Mouse (Mus musculus): ENCODE results near the gene 9530053A07Rik. TPM values are rescaled to one million over a fixed set of nuclear protein-coding genes. Genes with fewer than 3 reads are reported as not detected.
"Not testable (repeated sequence)": the region's sequence is repeated elsewhere in the genome, so short reads cannot be mapped to it uniquely, and the experiment has no call there.

9530053A07Rik gene
- polyA plus RNA-seq, 1 experiment = 0.02 TPM

DNA sequence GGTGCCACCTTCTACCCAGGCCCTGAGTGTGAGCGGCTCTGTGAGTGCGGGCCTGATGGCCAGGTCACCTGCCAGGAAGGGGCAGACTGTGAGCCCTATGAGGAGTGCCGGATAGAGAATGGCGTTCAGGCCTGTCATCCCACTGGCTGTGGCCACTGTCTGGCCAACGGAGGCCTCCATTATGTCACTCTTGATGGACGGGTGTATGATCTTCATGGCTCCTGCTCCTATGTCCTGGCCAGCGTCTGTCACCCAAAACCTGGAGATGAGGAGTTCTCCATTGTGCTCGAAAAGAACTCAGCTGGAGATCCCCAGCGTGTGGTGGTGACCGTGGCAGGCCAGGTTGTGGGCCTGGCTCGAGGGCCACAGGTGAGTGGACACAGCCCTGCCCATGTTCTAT is 23.0 kb upstream of the 9530053A07Rik start:
- WGBS = 85% methylated on average over 11 of the region's 11 CpGs
- TF ChIP-seq POLR2A (IDR thresholded peaks at IDR 0.05; ENCODE audit: borderline replicate concordance, insufficient read depth, low read length) = no peak
- no peak for TF ChIP-seq CTCF (IDR thresholded peaks at IDR 0.05; ENCODE audit: borderline replicate concordance, insufficient read depth, low read depth, low read length)
- Histone ChIP-seq H3K27ac (ENCODE audit: insufficient read depth, low read length) (no peak overlapping the region), H3K4me3 (replicated peaks; ENCODE audit: insufficient read depth, low read depth, low read length) (no peak overlapping the region), H3K4me1 (ENCODE audit: control insufficient read depth, insufficient read depth, low read length) (no peaks in the 10 kb centered on the region), H3K27me3 (ENCODE audit: control insufficient read depth, insufficient read depth, low read length) (no peaks in the 10 kb centered on the region)
- DNase-seq = no peak

DNA sequence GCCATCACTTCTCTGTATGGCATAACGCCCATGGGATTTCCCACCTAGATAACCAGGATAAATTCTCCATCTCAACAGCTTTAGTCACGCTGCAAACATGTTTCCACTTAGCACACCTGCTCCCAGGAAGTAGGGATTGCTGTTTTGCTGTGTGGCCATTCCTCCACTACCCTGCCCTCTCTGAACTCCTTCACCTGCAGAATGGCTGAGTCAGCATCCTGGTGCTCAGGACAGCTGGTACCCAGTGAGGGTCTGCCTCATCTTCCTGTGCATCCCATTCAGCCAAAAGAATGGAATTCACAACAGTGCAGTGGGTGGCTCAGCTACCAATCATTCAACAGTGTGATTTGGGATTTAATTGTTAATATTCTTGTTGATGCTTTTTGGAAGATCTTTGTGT is 14.6 kb upstream of the 9530053A07Rik start:
- no peak overlapping the region for H3K4me3 ChIP-seq (replicated peaks; ENCODE audit: insufficient read depth, low read depth, low read length)
- TF ChIP-seq CTCF (IDR thresholded peaks at IDR 0.05; ENCODE audit: borderline replicate concordance, insufficient read depth, low read depth, low read length) = no peak
- TF ChIP-seq POLR2A (IDR thresholded peaks at IDR 0.05; ENCODE audit: borderline replicate concordance, insufficient read depth, low read length) = no peak
- WGBS = 83% methylated on average over 2 of the region's 2 CpGs
- DNase-seq = no peak
- H3K4me1 ChIP-seq (ENCODE audit: control insufficient read depth, insufficient read depth, low read length) = no peaks in the 10 kb centered on the region
- H3K27me3 ChIP-seq (ENCODE audit: control insufficient read depth, insufficient read depth, low read length) = no peaks in the 10 kb centered on the region
- H3K27ac ChIP-seq (ENCODE audit: insufficient read depth, low read length) = no peak overlapping the region

DNA sequence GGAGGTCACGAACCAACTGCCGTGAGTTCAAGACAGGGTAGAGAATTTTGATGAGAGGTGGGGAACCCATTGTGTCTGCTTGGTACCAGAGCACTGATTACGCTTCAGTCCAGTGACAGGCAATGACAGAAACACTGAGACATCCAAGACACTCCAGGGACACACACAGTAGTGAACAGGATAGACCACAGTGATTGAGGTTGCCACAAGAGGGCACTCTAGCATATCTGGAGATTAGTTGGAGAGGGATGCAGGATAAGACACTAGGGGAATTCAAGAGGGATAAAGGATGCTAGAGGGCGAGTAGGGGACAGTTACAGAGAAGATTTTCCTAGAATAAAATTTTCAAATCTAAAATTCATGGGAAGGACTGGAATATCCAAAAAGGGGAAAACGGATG is 8.3 kb downstream of the 9530053A07Rik start:
- Histone ChIP-seq H3K27ac (ENCODE audit: insufficient read depth, low read length) (no peak overlapping the region), H3K27me3 (ENCODE audit: control insufficient read depth, insufficient read depth, low read length) (no peaks in the 10 kb centered on the region), H3K4me3 (replicated peaks; ENCODE audit: insufficient read depth, low read depth, low read length) (no peak overlapping the region), H3K4me1 (ENCODE audit: control insufficient read depth, insufficient read depth, low read length) (no peaks in the 10 kb centered on the region)
- DNase-seq = peak; percentile 19 to 24
- WGBS = 49% methylated on average over 5 of the region's 5 CpGs
- TF ChIP-seq POLR2A (IDR thresholded peaks at IDR 0.05; ENCODE audit: borderline replicate concordance, insufficient read depth, low read length) = no peak
- peak; percentile 45; the same call in 1 of the 2 replicates for TF ChIP-seq CTCF (IDR thresholded peaks at IDR 0.05; ENCODE audit: borderline replicate concordance, insufficient read depth, low read depth, low read length)

DNA sequence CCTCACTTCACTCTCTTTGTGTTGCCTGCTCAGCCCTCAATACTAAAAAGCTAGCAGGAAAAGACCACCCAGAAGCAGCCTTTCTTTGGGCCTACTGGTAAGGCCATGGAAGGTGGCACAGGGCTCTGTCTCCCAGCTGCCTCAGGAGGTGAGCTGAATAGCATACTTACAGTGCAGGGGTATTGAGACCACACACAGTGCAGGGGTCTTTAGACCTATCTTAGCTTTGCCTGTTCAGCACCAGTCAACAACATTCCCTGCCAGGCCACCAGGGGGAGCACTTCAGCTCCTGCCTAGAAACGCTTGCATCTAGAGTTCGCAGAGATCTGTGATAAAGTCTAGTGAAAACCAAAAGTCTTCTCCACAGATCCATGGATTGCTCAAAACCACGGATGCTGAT is 19.0 kb downstream of the 9530053A07Rik start:
- H3K27me3 ChIP-seq (ENCODE audit: control insufficient read depth, insufficient read depth, low read length) = no peaks in the 10 kb centered on the region; the same call in 1 of the 2 replicates
- TF ChIP-seq CTCF (IDR thresholded peaks at IDR 0.05; ENCODE audit: borderline replicate concordance, insufficient read depth, low read depth, low read length) (peak; percentile 88), POLR2A (IDR thresholded peaks at IDR 0.05; ENCODE audit: borderline replicate concordance, insufficient read depth, low read length) (no peak)
- no peaks in the 10 kb centered on the region for H3K4me1 ChIP-seq (ENCODE audit: control insufficient read depth, insufficient read depth, low read length)
- no peak overlapping the region for H3K27ac ChIP-seq (ENCODE audit: insufficient read depth, low read length)
- peak; percentile 49 to 62 for DNase-seq
- WGBS = 4% methylated on average over 3 of the region's 3 CpGs
- no peak overlapping the region for H3K4me3 ChIP-seq (replicated peaks; ENCODE audit: insufficient read depth, low read depth, low read length)

DNA sequence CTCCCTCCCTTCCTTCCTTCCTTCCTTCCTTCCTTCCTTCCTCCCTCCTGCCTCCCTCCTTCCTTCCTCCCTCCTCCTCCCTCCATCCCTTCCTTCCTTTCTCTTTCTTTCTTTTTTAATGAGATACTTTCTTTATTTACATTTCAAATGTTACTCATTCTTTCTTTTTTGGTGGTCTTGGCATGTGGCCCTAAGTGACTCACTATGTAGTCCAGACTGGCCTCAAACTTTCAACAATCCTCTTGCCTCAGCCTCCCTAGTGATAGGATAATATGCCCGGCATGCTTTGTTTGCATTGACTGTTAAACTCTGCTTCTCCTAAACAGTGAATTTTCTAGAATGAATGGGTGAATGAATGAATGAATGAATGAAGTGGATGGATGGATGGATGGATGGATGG is 20.6 kb downstream of the 9530053A07Rik start:
- no peaks in the 10 kb centered on the region; the same call in 1 of the 2 replicates for H3K27me3 ChIP-seq (ENCODE audit: control insufficient read depth, insufficient read depth, low read length)
- no peak overlapping the region for H3K4me3 ChIP-seq (replicated peaks; ENCODE audit: insufficient read depth, low read depth, low read length)
- 90% methylated on average over 1 of the region's 1 CpGs for WGBS
- TF ChIP-seq POLR2A (IDR thresholded peaks at IDR 0.05; ENCODE audit: borderline replicate concordance, insufficient read depth, low read length) (no peak), CTCF (IDR thresholded peaks at IDR 0.05; ENCODE audit: borderline replicate concordance, insufficient read depth, low read depth, low read length) (no peak)
- H3K4me1 ChIP-seq (ENCODE audit: control insufficient read depth, insufficient read depth, low read length) = no peaks in the 10 kb centered on the region
- H3K27ac ChIP-seq (ENCODE audit: insufficient read depth, low read length) = no peak overlapping the region
- no peak for DNase-seq

DNA sequence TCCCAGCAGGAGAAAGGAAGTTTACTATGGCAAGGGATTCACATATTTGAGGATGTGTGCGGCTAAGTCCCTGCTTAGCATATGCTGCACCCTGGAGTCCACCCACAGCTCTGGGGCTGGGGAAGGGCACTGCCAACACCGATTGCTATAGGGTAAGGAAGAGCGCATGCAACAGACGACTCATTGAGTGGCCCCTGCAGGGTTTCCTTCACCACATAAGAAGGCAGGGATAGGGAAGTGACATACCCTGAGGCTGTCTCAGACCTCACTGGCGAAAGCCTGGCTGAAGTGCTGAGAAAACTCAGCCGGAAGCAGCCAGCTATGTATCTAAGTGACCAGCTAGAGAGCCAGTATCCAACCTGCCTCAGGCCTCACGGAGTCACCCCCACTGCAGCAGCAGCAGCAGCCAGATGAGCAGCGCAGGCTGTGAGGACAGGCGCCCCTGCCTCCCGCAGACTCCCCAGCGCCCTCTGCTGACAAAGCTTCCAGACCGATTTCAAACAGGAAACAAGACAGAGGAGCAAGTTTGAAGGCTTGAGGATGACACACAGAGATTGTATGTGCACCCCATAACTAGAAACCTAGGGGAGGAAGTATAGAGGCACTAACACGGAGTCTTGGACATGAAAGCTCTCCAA is 22.4 kb downstream of the 9530053A07Rik start:
- no peak for DNase-seq
- Histone ChIP-seq H3K4me1 (ENCODE audit: control insufficient read depth, insufficient read depth, low read length) (no peaks in the 10 kb centered on the region), H3K4me3 (replicated peaks; ENCODE audit: insufficient read depth, low read depth, low read length) (no peak overlapping the region), H3K27me3 (ENCODE audit: control insufficient read depth, insufficient read depth, low read length) (no peaks in the 10 kb centered on the region; the same call in 1 of the 2 replicates), H3K27ac (ENCODE audit: insufficient read depth, low read length) (no peak overlapping the region)
- no peak for TF ChIP-seq POLR2A (IDR thresholded peaks at IDR 0.05; ENCODE audit: borderline replicate concordance, insufficient read depth, low read length)
- TF ChIP-seq CTCF (IDR thresholded peaks at IDR 0.05; ENCODE audit: borderline replicate concordance, insufficient read depth, low read depth, low read length) = 0 out of 2 replicates have a peak, but pooled peaks have one; percentile 20
- 12% methylated on average over 13 of the region's 13 CpGs for WGBS

DNA sequence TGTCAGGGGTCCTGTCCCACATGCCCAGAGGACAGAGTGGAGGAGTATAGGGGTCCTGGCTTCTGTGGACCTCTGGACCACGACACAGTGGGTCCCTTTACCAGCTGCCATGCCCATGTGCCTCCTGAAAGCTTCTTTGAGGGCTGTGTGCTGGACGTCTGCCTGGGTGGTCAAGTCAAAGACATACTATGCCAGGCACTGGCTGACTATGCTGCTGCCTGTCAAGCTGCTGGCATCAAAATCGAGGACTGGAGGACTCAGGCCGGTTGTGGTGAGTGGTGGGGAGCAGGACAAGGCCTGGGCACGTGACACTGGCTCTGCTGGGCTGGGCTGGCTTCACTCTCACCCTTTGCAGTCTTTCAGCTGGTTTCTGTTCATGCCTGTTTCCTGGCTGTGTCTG is 24.3 kb downstream of the 9530053A07Rik start:
- H3K27ac ChIP-seq (ENCODE audit: insufficient read depth, low read length); H3K4me3 ChIP-seq (replicated peaks; ENCODE audit: insufficient read depth, low read depth, low read length); DNase-seq; H3K4me1 ChIP-seq (ENCODE audit: control insufficient read depth, insufficient read depth, low read length); H3K27me3 ChIP-seq (ENCODE audit: control insufficient read depth, insufficient read depth, low read length): not testable (repeated sequence)
- 9% methylated on average over 5 of the region's 5 CpGs for WGBS

DNA sequence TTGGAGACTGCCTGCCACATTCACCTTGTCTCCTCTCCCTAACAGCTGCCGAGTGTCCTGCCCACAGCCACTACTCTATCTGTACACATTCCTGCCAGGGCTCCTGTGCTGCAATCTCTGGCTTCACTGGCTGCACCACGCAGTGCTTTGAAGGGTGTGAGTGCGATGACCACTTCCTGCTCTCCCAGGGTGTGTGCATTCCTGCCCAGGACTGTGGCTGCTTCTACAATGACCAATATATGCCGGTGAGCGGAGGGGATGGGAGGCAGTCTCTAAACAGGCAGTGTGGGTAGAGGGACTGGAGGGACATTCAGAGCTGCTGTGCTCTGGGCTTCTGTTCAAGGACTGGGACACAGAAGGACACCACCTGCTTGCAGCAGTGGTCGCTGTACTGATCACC is 30.0 kb downstream of the 9530053A07Rik start:
- H3K4me3 ChIP-seq (replicated peaks; ENCODE audit: insufficient read depth, low read depth, low read length) = no peak overlapping the region
- 59% methylated on average over 6 of the region's 6 CpGs for WGBS
- H3K27me3 ChIP-seq (ENCODE audit: control insufficient read depth, insufficient read depth, low read length) = no peaks in the 10 kb centered on the region
- no peak overlapping the region for H3K27ac ChIP-seq (ENCODE audit: insufficient read depth, low read length)
- H3K4me1 ChIP-seq (ENCODE audit: control insufficient read depth, insufficient read depth, low read length) = no peaks in the 10 kb centered on the region
- no peak for TF ChIP-seq CTCF (IDR thresholded peaks at IDR 0.05; ENCODE audit: borderline replicate concordance, insufficient read depth, low read depth, low read length)
- TF ChIP-seq POLR2A (IDR thresholded peaks at IDR 0.05; ENCODE audit: borderline replicate concordance, insufficient read depth, low read length) = no peak
- DNase-seq = no peak
